Mouse (Mus musculus): ENCODE measurements at regions not wholly inside any gene's neighbourhood (a gene's known extent, or its start where the extent isn't known, plus 50 kb on each side); places are given as distances from the start of the nearest gene placed in this dataset.

DNA sequence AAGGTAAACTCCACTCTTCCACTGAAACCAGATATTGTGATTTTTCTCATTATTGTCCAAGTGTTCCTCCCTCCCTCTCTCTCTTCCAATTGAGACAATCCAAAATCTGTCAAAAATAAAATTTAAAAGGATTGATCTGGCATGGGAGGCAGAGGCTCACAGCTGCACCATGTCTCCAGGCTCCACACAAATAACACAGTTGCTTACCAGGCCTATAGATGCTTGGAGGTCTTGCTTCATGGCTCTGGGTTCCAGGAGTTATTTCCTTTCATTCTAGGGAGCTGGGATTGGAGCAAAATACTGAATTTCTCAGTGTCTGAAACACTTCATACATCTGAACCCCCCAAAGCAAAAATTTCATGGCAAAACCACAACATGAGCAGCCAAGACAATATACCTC lies 134.2 kb upstream of the Fam98a start:
- DNase-seq (ENCODE audit: low spot score) = no peak
- no peaks in the 10 kb centered on the region for H3K27me3 ChIP-seq (ENCODE audit: low read depth, poor library complexity, severe bottlenecking)
- no peak overlapping the region for H3K4me3 ChIP-seq
- no peaks in the 10 kb centered on the region for H3K4me1 ChIP-seq
- H3K27ac ChIP-seq (replicated peaks) = no peak overlapping the region
- H3K9me3 ChIP-seq (replicated peaks) = no peaks in the 10 kb centered on the region
- no peaks in the 10 kb centered on the region for H3K36me3 ChIP-seq

DNA sequence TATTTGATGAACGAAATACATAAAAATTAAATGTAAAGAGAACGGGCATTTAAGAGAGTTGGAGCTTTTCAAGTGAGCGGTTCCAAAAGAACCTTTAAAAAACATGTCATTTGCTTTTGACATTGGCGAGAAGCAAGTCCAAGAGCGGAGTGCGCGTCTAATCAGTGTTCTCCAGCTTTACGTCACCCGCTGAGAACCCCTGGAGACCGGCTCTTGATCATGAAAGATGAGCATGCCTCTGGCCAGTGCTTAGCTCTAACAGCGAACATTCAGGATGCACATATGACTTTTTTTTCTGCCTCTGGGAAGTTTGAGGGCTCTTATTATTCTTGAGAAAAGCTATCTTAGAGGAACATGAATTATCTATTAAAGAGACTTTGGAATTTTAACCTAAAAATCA lies 95.2 kb upstream of the Fam98a start:
- H3K9me3 ChIP-seq (replicated peaks) = no peaks in the 10 kb centered on the region
- no peaks in the 10 kb centered on the region for H3K27me3 ChIP-seq (ENCODE audit: low read depth, poor library complexity, severe bottlenecking)
- H3K36me3 ChIP-seq = no peaks in the 10 kb centered on the region
- no peak overlapping the region for H3K4me3 ChIP-seq
- DNase-seq (ENCODE audit: low spot score) = no peak
- no peaks in the 10 kb centered on the region for H3K4me1 ChIP-seq
- H3K27ac ChIP-seq (replicated peaks) = no peak overlapping the region
- 87% methylated on average over 11 of the region's 11 CpGs for WGBS

DNA sequence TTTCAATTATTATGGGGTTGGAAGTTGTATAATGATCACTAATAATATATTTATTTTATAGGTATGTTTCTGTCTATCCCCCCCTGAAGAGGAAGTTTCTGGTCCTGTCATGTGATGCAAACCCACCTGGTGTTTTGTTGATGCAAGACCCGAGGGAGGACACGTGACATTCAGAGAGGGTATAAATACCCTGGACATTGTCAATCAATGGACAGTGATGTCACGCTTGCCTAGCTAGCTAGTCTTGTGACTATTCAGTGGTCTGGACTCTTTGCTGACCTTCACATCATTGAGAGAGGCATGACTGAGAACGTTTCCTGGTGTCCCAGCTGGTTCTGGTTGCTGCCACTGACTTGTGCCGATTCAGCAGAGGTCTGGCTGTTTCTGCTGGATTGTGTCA lies 93.0 kb upstream of the Fam98a start:
- no peak for DNase-seq (ENCODE audit: low spot score)
- 89% methylated on average over 5 of the region's 5 CpGs for WGBS
- peaks cover 9% of the 10 kb centered on the region; the same call in 1 of the 2 replicates for H3K4me1 ChIP-seq
- no peaks in the 10 kb centered on the region for H3K27me3 ChIP-seq (ENCODE audit: low read depth, poor library complexity, severe bottlenecking)
- H3K9me3 ChIP-seq (replicated peaks) = no peaks in the 10 kb centered on the region
- H3K27ac ChIP-seq (replicated peaks) = no peak overlapping the region
- H3K4me3 ChIP-seq = no peak overlapping the region
- H3K36me3 ChIP-seq = no peaks in the 10 kb centered on the region

DNA sequence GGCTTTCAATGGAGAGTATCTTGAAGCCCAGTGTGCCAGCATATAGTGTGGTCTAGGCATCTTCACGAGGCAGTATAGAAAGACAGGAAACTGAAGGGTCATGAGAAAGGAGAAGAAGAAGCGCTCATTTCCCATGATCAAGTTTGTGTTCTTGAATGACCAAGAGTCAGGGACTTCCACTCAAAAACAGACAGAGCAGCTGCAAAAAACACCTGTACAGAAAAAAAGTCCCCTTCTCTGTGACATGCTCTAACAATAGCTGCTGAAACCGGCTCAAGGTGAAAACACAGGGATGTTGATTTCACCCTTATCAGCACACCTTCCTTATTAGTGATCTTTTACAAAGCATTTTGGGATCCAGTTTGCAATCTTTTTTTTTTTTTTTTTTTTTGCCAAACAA lies 90.6 kb upstream of the Fam98a start:
- no peak overlapping the region for H3K4me3 ChIP-seq
- no peaks in the 10 kb centered on the region for H3K27me3 ChIP-seq (ENCODE audit: low read depth, poor library complexity, severe bottlenecking)
- DNase-seq (ENCODE audit: low spot score) = no peak
- H3K27ac ChIP-seq (replicated peaks) = no peak overlapping the region
- peaks cover 9% of the 10 kb centered on the region; the same call in 1 of the 2 replicates for H3K4me1 ChIP-seq
- no peaks in the 10 kb centered on the region for H3K9me3 ChIP-seq (replicated peaks)
- 92% methylated on average over 3 of the region's 3 CpGs for WGBS
- no peaks in the 10 kb centered on the region for H3K36me3 ChIP-seq

DNA sequence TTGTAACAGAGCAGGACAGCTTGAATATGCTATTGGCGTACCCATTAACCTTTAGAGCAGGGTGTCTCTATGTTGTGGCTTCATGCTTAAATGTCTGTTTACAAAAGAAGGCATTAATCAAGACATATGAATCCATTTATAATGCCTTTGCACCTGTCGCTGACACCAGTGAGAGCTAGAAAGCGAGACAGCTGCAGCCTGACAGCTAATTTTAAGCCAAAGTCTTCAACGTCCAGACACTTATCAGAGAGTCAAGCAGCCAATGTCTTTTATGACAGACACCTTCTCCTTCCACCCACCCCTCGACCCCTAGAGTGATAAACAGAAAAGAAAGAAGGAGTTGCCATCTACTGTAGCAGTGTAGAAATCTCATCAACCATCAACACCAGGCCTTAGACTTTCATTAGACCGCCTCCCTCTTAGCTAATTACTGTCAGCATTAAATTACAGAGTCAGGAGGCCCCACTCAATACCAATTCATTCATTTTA lies 89.3 kb upstream of the Fam98a start:
- DNase-seq (ENCODE audit: low spot score) = no peak
- no peaks in the 10 kb centered on the region for H3K9me3 ChIP-seq (replicated peaks)
- H3K27me3 ChIP-seq (ENCODE audit: low read depth, poor library complexity, severe bottlenecking) = no peaks in the 10 kb centered on the region
- peaks cover 9% of the 10 kb centered on the region; the same call in 1 of the 2 replicates for H3K4me1 ChIP-seq
- H3K36me3 ChIP-seq = no peaks in the 10 kb centered on the region
- no peak overlapping the region for H3K4me3 ChIP-seq
- 64% methylated on average over 6 of the region's 6 CpGs for WGBS
- no peak overlapping the region for H3K27ac ChIP-seq (replicated peaks)

DNA sequence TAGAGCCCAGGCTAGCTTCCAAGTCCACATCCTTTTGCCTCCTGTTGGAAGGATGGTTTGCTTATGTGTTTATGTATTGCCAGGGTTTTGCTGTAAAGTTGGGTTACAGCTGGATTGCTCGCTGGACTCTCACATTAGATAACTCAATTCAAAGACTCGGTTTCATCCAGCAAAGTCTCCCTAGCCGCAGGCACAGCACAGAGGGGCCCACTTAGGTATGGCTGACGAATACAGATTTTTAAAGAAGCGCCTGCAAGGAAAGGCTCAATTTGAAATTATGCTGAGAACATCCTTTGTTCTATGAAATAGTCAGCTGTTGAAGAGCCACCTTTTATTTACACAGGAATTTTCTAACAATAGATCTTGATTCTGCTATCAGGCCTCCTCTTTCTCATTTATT lies 88.8 kb upstream of the Fam98a start:
- Histone ChIP-seq H3K36me3 (no peaks in the 10 kb centered on the region), H3K9me3 (replicated peaks) (no peaks in the 10 kb centered on the region), H3K4me3 (no peak overlapping the region), H3K4me1 (peaks cover 9% of the 10 kb centered on the region; the same call in 1 of the 2 replicates), H3K27ac (replicated peaks) (no peak overlapping the region), H3K27me3 (ENCODE audit: low read depth, poor library complexity, severe bottlenecking) (no peaks in the 10 kb centered on the region)
- 82% methylated on average over 5 of the region's 5 CpGs for WGBS
- DNase-seq (ENCODE audit: low spot score) = no peak

DNA sequence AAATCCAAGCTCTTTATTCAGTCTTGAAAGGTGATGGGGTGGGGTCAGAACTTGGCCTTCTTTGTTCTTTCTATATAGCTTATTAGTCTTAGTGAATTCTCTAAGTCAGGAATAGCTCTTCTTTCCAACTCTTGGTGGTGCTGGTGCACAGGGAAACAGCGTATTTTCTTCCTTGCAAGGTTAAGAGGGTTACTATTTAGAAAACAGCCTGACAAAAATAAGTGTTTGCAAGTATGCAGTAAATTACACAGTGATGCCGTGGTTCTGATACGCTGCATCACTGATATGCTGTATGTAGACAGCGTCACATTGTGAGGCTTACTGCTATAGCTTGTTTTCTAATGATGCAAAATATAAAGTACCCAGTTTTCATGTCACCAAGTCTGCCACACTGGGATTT lies 78.1 kb upstream of the Fam98a start:
- no peaks in the 10 kb centered on the region for H3K4me1 ChIP-seq
- H3K36me3 ChIP-seq = no peaks in the 10 kb centered on the region
- no peaks in the 10 kb centered on the region for H3K27me3 ChIP-seq (ENCODE audit: low read depth, poor library complexity, severe bottlenecking)
- H3K27ac ChIP-seq (replicated peaks) = no peak overlapping the region
- no peak overlapping the region for H3K4me3 ChIP-seq
- 91% methylated on average over 4 of the region's 4 CpGs for WGBS
- no peak for DNase-seq (ENCODE audit: low spot score)
- no peaks in the 10 kb centered on the region for H3K9me3 ChIP-seq (replicated peaks)

DNA sequence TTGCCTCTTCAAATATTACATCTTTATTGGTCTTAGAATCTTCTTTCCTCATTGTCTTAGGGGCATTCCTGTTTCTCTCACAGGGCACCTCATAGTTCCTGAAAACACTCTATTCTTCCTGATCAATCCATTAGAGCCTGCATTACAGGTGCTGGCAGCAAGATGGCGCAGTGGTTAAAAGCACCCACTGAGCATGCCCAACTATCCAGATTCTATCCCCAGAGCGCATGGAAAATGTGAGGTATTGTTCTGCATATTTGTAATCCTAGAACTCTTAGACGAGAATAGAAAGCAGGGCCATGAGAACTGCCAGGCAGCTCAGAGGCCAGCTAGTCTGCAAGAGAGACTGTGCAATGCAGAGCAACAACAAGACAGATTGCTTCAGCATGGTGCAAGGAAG lies 67.7 kb upstream of the Fam98a start:
- Histone ChIP-seq H3K4me3 (no peak overlapping the region), H3K27me3 (ENCODE audit: low read depth, poor library complexity, severe bottlenecking) (no peaks in the 10 kb centered on the region), H3K4me1 (no peaks in the 10 kb centered on the region), H3K27ac (replicated peaks) (no peak overlapping the region), H3K9me3 (replicated peaks) (no peaks in the 10 kb centered on the region), H3K36me3 (no peaks in the 10 kb centered on the region)
- 74% methylated on average over 3 of the region's 3 CpGs for WGBS
- DNase-seq (ENCODE audit: low spot score) = peak; percentile 14

DNA sequence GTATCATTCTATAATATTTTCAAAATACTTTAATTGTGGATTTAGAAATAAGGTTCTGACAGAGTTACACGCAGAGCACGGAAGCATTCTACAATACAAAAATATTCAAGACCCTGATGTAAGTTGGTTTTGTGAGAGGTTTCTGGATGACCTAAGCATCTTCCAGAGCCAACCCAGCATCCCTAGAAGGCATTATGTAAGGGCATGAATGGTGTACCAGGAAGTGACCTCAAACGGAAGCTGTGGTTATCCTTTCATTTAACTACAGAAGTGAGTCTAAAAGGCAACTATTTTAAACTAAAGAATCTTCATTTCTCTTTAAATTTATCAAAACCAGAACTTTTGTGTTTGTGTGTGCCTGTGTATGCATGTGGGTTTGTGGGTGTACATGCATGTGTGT lies 66.8 kb upstream of the Fam98a start:
- DNase-seq (ENCODE audit: low spot score) = no peak
- Histone ChIP-seq H3K9me3 (replicated peaks) (no peaks in the 10 kb centered on the region), H3K4me3 (no peak overlapping the region), H3K27me3 (ENCODE audit: low read depth, poor library complexity, severe bottlenecking) (no peaks in the 10 kb centered on the region), H3K36me3 (no peaks in the 10 kb centered on the region), H3K4me1 (no peaks in the 10 kb centered on the region), H3K27ac (replicated peaks) (no peak overlapping the region)
- WGBS = 93% methylated on average over 3 of the region's 3 CpGs

DNA sequence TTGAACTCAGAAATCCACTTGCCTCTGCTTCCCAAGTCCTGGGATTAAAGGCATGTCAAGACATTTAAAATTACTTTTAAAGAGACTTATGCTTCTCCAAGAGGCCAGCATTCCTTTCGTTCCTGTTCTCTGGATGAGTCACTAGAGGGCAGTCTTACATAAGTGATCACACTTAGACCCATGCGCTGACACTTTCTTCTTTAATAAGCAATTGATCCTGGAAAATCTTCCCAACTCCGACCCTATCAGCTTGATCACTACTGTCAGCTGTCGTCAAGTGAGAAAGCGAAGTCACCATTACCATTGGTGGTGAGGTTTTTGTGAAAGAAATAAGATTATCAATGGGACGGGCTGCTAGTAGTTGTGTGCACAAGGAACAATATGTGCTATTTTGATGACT lies 65.5 kb upstream of the Fam98a start:
- H3K27me3 ChIP-seq (ENCODE audit: low read depth, poor library complexity, severe bottlenecking) = no peaks in the 10 kb centered on the region
- no peaks in the 10 kb centered on the region for H3K36me3 ChIP-seq
- no peaks in the 10 kb centered on the region for H3K9me3 ChIP-seq (replicated peaks)
- no peak overlapping the region for H3K4me3 ChIP-seq
- whole genome bisulfite sequencing = 27% methylated on average over 6 of the region's 6 CpGs
- H3K27ac ChIP-seq (replicated peaks) = no peak overlapping the region
- DNase-seq (ENCODE audit: low spot score) = peak; percentile 12
- H3K4me1 ChIP-seq = no peaks in the 10 kb centered on the region

DNA sequence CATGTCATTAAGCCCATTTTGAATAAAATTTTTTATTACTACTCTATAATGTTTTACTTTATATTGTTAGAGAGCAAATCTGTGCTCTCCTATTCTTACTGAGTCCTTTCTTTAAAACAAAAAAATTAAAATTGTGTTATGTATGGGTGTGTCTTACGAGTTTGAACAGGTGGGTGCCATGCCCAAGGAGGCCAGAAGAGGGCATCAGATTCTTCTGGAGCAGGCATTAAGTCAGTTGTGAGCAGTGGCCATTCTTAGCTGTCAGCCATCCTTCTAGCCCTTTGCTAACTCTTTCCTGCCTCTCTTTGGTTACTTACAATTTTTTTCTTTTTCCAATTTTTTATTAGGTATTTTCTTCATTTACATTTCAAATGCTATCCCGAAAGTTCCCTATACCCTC lies 63.6 kb upstream of the Fam98a start:
- peak; percentile 16 for DNase-seq (ENCODE audit: low spot score)
- WGBS = 88% methylated on average over 2 of the region's 2 CpGs
- no peaks in the 10 kb centered on the region for H3K36me3 ChIP-seq
- no peak overlapping the region for H3K27ac ChIP-seq (replicated peaks)
- H3K4me3 ChIP-seq = no peak overlapping the region
- no peaks in the 10 kb centered on the region for H3K4me1 ChIP-seq
- no peaks in the 10 kb centered on the region for H3K27me3 ChIP-seq (ENCODE audit: low read depth, poor library complexity, severe bottlenecking)
- no peaks in the 10 kb centered on the region for H3K9me3 ChIP-seq (replicated peaks)

DNA sequence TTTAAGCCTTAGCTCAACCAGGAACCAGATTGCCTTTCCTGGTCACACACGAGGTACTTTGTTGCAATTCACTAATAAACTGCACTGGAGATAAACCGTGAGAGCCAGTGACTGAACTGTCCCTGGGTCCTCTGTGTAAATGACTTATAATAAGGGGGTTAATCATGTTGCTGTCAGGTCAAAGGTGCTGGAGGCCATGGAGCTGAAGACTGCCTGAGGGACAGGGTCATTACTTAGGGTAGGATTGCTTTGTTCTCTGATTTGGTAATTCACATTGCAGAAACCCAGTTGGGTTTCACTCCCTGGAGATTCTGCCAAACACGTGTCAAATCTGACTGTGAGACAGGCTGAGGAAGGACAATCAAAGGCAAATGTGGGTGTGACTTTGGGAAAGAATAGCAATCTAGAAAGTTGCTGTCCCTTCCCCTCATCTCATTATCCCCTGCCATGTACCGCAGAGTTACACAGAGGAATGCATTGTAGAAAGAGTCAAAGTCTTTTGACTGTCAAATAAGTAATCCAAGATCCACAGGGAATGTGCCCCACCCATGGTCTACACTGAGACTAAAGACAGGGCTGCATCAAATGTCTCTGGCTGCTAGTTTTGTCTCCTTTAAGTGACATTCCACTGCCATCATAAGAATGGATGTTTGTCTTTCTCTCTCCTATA lies 51.8 kb upstream of the Fam98a start:
- Histone ChIP-seq H3K4me3 (no peak overlapping the region), H3K4me1 (peaks cover 17% of the 10 kb centered on the region), H3K36me3 (no peaks in the 10 kb centered on the region), H3K9me3 (replicated peaks) (no peaks in the 10 kb centered on the region), H3K27me3 (ENCODE audit: low read depth, poor library complexity, severe bottlenecking) (no peaks in the 10 kb centered on the region), H3K27ac (replicated peaks) (no peak overlapping the region)
- DNase-seq (ENCODE audit: low spot score) = peak; percentile 21
- WGBS = 14% methylated on average over 4 of the region's 4 CpGs

Data from midbrain, embryonic 10.5 days (tissue).